Mouse (Mus musculus) kidney, adult 2 months (tissue): ENCODE measurements at regions not wholly inside any gene's neighbourhood (a gene's known extent, or its start where the extent isn't known, plus 50 kb on each side); places are given as distances from the start of the nearest gene placed in this dataset.

Experiments
- CTCF ChIP-seq: fragments of 200-500 bp; conservative IDR thresholded peaks from 2 replicates; pipeline ENCODE4 v1.5.1; 2011; ENCODE audit warnings: low read depth, mild to moderate bottlenecking, control low read depth, low read length, moderate library complexity, mixed read lengths; ENCODE audit not compliant: insufficient read depth, insufficient read length
- POLR2A ChIP-seq: fragments of 200-500 bp; IDR thresholded peaks from one replicate; pipeline ENCODE4 v1.6.1; 2011; ENCODE audit warnings: low read depth, low read length, control low read depth

- no peak for TF ChIP-seq CTCF
- no peak for TF ChIP-seq POLR2A
These were observed 86.5 kb upstream of the Sec61g start for GRCm38 (mm10) chr11:16594832-16595231.
